Mouse (Mus musculus) limb, embryonic 14.5 days (tissue): ENCODE results near the gene Tlx2. TPM values are rescaled to one million over a fixed set of nuclear protein-coding genes. Genes with fewer than 3 reads are reported as not detected.

ENCODE experiments used
- ATAC-seq: fragments of 200-750 bp; cut with Nextera tagmentation; 2 replicates; pipeline ENCODE4 v1.8.0; 2017; ENCODE audit warnings: low read depth, moderate number of reproducible peaks, moderate TSS enrichment; ENCODE audit not compliant: low FRiP score
- DNase-seq: peaks from one replicate; pipeline ENCODE4 v3.0.0-alpha.2; 2015; ENCODE audit warnings: low spot score
- H3K27ac ChIP-seq: fragments of 300-500 bp; sonication (generic); replicated peaks from 2 replicates; pipeline ENCODE4 v1.5.1; 2014; ENCODE audit warnings: low read depth, mild to moderate bottlenecking, low read length, moderate library complexity, mixed read lengths
- H3K27me3 ChIP-seq: fragments of 300-500 bp; sonication (generic); 2 replicates; pipeline ENCODE4 v1.6.1; 2014; ENCODE audit warnings: low read length, mixed read lengths; ENCODE audit not compliant: control insufficient read depth, insufficient read depth
- H3K36me3 ChIP-seq: fragments of 300-500 bp; sonication (generic); 2 replicates; pipeline ENCODE4 v1.6.1; 2014; ENCODE audit warnings: mild to moderate bottlenecking, low read length, moderate library complexity, mixed read lengths; ENCODE audit not compliant: control insufficient read depth, insufficient read depth
- H3K4me1 ChIP-seq: fragments of 300-500 bp; sonication (generic); 2 replicates; pipeline ENCODE4 v1.6.1; 2014; ENCODE audit warnings: antibody characterized with exemption, low read length, mixed read lengths; ENCODE audit not compliant: control insufficient read depth, insufficient read depth
- H3K4me2 ChIP-seq: fragments of 300-500 bp; sonication (generic); replicated peaks from 2 replicates; pipeline ENCODE4 v1.6.1; 2014; ENCODE audit warnings: low read depth, mild to moderate bottlenecking, low read length, moderate library complexity; ENCODE audit not compliant: severe bottlenecking
- H3K4me3 ChIP-seq: fragments of 300-500 bp; sonication (generic); replicated peaks from 2 replicates; pipeline ENCODE4 v1.5.1; 2014; ENCODE audit warnings: low read length
- H3K9ac ChIP-seq: fragments of 300-500 bp; sonication (generic); 2 replicates; pipeline ENCODE4 v1.6.1; 2014; ENCODE audit warnings: mild to moderate bottlenecking, low read depth, low read length, moderate library complexity; ENCODE audit not compliant: severe bottlenecking
- H3K9me3 ChIP-seq: fragments of 300-500 bp; sonication (generic); 2 replicates; pipeline ENCODE4 v1.6.1; 2016; ENCODE audit warnings: low read length; ENCODE audit not compliant: control insufficient read depth
- POLR2A ChIP-seq: fragments of 200-500 bp; IDR thresholded peaks from 2 replicates; pipeline ENCODE4 v1.8.0; 2012; ENCODE audit warnings: inconsistent platforms, mild to moderate bottlenecking, moderate library complexity, borderline replicate concordance; ENCODE audit not compliant: insufficient read depth, insufficient read length; ENCODE audit errors: extremely low read depth
- WGBS: fragments of 180-500 bp; shearing (Covaris S2); extraction: QIAGEN DNeasy Blood & Tissue Kit; methylation state at CpG from one replicate; pipeline ENCODE4 v1.1.7; 2014; 5-methylcytosine and 5-hydroxymethylcytosine counted together
- polyA plus RNA-seq, 2 experiments: library from polyadenylated mRNA; depleted of rRNA in 1 of 2; stranded (reverse) in 1 of 2; unstranded in 1 of 2; fragments of >200 nt; fragmentation: Nextera tagmentation in 1 of 2; extraction: Ambion mirVana in 1 of 2; gene quantifications; 2 replicates each; pipeline versions ENCODE4 v1.2.1 to v1.2.3; 2012 to 2014

Gene Tlx2
- polyA plus RNA-seq, 2 experiments = 0.08 TPM; not detected in 1

DNA sequence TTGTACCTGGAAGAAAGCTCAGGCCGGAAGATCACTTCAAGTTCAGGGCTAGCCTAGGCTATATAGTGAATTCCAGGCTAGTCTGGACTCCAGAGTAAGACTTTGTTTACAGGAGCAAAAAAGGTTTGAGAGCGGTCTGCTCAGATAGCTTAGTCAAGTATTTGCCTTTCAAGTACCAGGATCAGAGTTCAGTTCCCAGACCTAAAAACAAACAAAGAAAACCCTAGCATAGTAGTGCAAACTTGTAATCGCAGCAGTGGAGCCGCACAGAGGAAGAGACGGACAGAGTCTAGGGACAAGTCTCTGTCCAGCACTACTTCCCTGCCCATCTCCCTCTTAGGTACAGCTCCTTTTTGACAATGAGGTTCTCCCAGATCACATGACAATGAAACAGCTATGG, 10.1 kb upstream of the Tlx2 start:
- WGBS = 96% methylated on average over 5 of the region's 5 CpGs
- no peak for TF ChIP-seq POLR2A
- no peaks in the 10 kb centered on the region for H3K9me3 ChIP-seq
- H3K36me3 ChIP-seq = peaks cover 26% of the 10 kb centered on the region
- H3K4me2 ChIP-seq = no peak overlapping the region
- no peak overlapping the region for H3K4me3 ChIP-seq
- DNase-seq (no peak), ATAC-seq (no peak)
- H3K9ac ChIP-seq = no peak overlapping the region
- H3K4me1 ChIP-seq = 0 out of 2 replicates have a peak, but pooled peaks cover 5% of the 10 kb centered on the region
- no peak overlapping the region for H3K27ac ChIP-seq
- H3K27me3 ChIP-seq = peaks cover 28% of the 10 kb centered on the region

DNA sequence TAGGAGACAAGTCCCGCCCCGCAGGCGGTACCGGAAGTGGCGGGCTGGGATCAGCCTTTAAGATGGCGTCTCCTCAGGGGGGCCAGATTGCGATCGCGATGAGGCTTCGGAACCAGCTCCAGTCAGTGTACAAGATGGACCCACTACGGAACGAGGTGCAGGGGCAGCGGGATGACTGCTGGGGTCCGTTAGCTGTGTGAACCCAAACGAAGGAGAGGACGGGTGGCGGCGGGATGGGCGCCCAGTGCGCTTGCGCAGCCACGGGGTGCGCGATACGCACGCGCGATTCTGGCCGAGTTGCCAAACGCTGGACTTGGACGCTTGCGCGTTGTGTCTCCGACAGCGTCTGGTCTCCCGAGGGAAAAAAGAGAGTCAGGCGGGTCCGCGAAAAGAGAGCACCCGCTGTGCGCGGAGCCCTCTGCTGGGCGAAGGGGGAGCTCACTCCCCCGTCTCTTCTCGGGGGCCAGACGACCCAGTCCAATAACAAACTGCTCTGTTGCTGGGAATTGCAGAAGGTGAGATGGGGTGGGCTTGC, 8.3 kb upstream of the Tlx2 start:
- peak overlapping the region; percentile 82 for H3K27ac ChIP-seq
- H3K9me3 ChIP-seq = no peaks in the 10 kb centered on the region
- WGBS = under 1% methylated on average over 46 of the region's 46 CpGs

DNA sequence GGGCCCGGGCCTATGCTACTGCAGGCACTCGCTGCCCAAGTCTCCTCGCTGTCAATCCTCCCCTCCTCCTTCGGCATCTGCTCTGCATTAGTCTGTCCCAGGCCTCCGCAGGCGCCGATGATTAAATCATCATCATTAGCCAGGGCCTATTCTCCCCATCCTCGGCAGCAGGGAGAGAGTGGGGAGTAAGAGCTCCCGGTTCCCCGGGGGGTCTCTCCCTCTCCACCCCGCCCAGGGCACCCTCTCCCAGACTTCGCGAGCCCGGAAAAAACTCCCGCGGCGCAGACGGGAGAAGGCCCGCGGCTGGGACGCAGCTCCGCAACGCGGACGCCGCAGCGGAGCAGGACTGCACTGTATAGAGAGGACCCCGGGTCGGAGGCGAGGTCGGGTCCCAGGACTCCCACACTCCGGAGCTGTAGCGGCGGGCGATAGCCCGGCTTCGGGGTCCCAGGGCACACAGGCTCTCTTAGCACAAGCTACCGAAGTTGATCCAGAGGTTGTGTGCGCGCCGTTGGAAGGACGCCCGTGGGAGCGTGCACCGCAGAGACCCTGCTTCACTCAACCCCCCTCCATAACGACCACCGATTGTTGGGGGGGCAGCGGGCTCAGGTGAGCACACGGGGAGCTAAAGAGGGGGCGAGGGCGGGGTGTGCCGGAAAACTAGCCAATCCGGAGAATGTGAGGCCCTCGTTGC, 7.7 kb upstream of the Tlx2 start, which contains the start of gene Pcgf1:
Pcgf1 (plus strand) TSS at position 240 of the 694 bp plus-strand sequence.
- Histone ChIP-seq H3K4me1 (0 out of 2 replicates have a peak, but pooled peaks cover 5% of the 10 kb centered on the region), H3K4me2 (peak within 1 kb of the TSS; percentile 98), H3K9me3 (no peaks in the 10 kb centered on the region), H3K36me3 (peaks cover 26% of the 10 kb centered on the region), H3K27ac (peak within 1 kb of the TSS; percentile 82), H3K4me3 (peak within 1 kb of the TSS; percentile 78), H3K27me3 (peaks cover 24% of the 10 kb centered on the region), H3K9ac (peak within 1 kb of the TSS; percentile 73)
- ATAC-seq = peak; percentile 59
- peak; percentile 97 for DNase-seq
- under 1% methylated on average over 43 of the region's 54 CpGs for WGBS
- TF ChIP-seq POLR2A = no peak

More for the DNA sequence above, 8.3 kb upstream of the Tlx2 start:
- TF ChIP-seq POLR2A = peak; percentile 28; the same call in 1 of the 2 replicates
- peak; percentile 88 for DNase-seq
- peaks cover 24% of the 10 kb centered on the region for H3K27me3 ChIP-seq
- H3K36me3 ChIP-seq = peaks cover 26% of the 10 kb centered on the region
- ATAC-seq = peak; percentile 95
- H3K9ac ChIP-seq = peak overlapping the region; percentile 73
- peak overlapping the region; percentile 78 for H3K4me3 ChIP-seq
- peak overlapping the region; percentile 75 for H3K4me2 ChIP-seq
- 0 out of 2 replicates have a peak, but pooled peaks cover 5% of the 10 kb centered on the region for H3K4me1 ChIP-seq

DNA sequence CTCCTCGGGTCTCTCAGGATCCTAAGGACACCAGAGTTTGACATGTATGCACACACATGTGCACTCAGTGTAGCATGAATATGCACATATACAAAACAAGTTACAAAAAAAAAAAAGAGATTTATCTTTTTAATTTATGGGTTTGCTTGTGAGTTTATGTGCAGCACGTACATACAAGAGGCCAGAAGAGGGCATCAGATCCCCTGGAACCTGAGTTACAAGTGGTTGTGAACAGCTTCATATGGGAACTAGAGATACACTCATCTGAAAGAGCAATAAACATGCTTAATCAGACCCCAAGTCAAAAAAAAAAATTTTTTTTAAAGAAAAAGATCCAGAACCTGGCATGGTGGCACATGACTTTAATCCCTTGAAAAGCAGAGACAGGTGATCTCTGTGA, 4.9 kb upstream of the Tlx2 start:
- TF ChIP-seq POLR2A = no peak
- peaks cover 5% of the 10 kb centered on the region; the same call in 1 of the 2 replicates for H3K36me3 ChIP-seq
- no peak overlapping the region for H3K4me3 ChIP-seq
- peaks cover 52% of the 10 kb centered on the region for H3K27me3 ChIP-seq
- no peak for ATAC-seq
- no peak overlapping the region for H3K27ac ChIP-seq
- no peak overlapping the region for H3K4me2 ChIP-seq
- WGBS = 19% methylated on average over 2 of the region's 2 CpGs
- DNase-seq = no peak
- 0 out of 2 replicates have a peak, but pooled peaks cover 5% of the 10 kb centered on the region for H3K4me1 ChIP-seq
- no peak overlapping the region for H3K9ac ChIP-seq
- no peaks in the 10 kb centered on the region for H3K9me3 ChIP-seq

DNA sequence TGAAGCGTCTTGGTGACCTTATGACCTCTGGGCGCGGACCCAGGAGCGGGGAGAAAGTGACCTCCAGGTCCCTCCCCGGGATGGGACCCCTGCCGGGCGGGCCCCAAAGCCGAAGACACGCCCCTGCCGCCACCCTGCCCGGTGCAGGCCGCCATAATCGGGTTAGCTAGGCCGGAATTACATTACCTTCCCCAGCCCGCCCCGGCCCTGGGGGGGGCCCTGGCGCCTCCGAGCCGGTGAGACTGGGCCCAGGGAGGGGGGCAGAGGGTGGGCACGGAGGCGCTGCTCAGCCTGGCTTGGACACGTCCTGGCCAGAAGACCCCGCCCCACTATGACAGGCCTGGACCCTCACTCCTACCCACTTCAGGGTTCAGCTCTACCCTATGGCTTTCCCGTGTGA, 1.1 kb upstream of the Tlx2 start:
- WGBS = 0% methylated on average over 19 of the region's 24 CpGs
- no peak overlapping the region for H3K4me2 ChIP-seq
- H3K27me3 ChIP-seq = peaks cover 89% of the 10 kb centered on the region
- no peaks in the 10 kb centered on the region for H3K36me3 ChIP-seq
- DNase-seq (no peak), ATAC-seq (no peak)
- H3K27ac ChIP-seq = no peak overlapping the region
- no peak for TF ChIP-seq POLR2A
- peak overlapping the region; percentile 17 for H3K4me3 ChIP-seq
- H3K9me3 ChIP-seq = no peaks in the 10 kb centered on the region
- H3K9ac ChIP-seq = no peak overlapping the region
- no peaks in the 10 kb centered on the region for H3K4me1 ChIP-seq
